Mouse (Mus musculus): ENCODE results near the gene Scube1.

The Scube1 gene

DNA sequence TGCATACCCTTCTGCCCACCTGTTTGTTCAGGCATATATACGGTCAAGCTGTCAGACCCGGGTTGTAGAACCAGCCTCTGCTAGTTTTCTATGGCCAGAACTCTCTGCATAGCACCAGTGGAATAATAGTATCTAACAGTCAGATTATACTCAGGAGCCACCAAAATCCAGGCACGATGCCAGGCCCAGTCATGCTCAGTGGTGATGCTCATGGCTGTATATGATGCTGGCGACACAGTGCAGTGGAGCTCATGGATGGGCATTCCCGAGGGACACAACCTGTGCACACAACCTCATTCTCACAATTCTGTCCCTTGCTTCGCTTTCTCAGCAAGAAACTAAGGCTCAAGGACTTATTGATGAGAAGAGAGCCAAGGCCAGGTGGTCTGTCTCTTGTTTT is 58.8 kb downstream of the Scube1 start:
- DNase-seq (ENCODE audit: low read depth, low spot score): no peak

DNA sequence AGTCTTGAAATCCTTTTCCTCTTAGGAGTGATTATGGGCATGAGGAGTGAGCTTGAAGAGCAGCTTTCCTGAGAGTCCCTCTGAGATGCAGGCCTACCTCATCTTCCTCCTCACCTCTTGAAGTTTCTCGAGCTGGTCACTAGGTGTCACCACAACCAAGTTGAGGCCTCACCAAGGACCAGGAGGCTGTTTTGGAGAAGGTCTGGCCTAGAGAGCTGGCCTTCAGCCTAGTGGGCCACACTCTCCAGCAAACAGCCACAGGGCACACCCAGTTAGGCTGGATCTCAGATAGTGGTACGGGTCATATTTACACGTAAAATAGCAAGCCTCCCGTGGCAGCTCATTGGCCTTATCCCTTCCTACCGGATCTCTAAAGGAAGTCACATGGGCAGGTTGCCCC is 60.1 kb downstream of the Scube1 start:
- peak; percentile 43 for DNase-seq (ENCODE audit: low read depth, low spot score)

DNA sequence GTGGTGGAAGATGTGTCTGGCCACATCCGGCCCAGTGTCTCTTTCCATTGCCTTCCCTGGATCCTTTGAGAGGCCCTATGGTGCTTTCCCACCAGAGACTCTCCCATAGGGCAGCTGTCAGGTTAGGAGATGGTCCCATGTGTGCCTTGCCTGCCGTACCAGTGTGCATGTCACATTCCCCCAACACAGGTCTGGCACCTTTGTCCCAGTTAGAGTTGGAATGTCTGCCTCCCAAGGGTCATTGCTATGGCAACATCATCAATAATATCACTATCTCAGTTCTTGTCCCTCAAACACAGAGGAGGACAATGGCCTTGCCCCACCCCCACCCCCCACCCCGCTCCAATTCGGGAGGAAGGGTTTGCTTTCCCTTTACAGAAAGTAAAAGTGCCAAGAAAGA is 61.8 kb downstream of the Scube1 start:
- DNase-seq (ENCODE audit: low read depth, low spot score): no peak

DNA sequence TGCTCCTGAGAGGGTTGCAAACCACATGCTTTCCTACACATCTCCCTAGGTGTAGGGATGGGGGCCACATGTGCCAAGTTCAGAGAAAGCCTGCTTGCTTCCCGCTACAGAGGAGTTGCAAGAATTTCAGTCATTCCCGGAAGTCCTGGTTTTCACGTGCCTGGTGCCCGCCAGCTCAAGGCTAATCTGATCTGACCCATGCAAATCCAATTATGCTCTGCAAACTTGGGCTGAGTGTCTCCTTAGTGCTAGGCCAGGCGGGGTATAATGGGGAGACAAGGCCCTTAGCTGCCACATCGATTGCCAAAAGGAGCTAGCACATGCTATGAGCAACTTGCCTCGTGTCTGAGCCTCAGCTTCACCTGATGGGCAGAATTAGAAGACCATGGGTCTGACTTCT is 62.7 kb downstream of the Scube1 start:
- DNase-seq (ENCODE audit: low read depth, low spot score): no peak

DNA sequence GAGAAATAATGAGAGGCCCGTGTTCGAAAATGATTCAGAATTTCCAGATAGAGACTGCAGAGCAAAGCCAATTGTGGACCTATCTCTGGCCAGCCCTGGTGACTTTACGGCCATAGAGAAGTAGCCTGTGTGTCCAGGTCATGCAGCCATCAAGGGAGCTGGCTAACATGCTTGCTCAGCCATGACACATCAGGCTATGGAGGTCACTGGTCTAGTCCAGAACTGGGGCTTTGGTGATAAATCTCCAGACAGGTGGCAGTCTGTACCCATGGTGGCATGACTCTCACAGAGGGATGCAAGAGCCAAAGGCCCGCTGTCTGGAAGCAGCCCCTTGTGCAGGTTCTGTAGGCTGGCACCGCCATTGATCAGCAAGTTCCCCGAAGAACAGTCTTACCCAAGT is 82.3 kb downstream of the Scube1 start:
- no peak for DNase-seq (ENCODE audit: low read depth, low spot score)

DNA sequence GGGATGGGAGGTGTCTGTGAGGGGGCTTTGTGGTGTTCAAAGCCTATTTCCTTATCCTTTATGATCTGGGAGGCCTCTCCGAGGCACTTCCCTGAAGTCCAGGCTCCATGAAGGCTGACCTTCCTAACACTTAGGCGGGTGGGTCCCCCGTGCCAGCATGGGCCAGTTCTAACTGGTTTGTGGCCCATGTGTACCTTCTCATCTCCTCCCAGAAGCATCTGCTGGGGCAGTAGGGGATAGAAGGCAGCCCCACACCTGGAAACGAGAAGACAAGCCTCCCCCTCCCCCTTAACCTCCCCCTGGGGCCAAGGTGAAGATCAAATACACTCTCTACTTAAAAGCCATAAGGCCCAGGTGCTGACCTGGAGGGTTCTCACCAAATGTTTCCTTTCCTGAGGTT is 84.6 kb downstream of the Scube1 start:
- no peak for DNase-seq (ENCODE audit: low read depth, low spot score)

DNA sequence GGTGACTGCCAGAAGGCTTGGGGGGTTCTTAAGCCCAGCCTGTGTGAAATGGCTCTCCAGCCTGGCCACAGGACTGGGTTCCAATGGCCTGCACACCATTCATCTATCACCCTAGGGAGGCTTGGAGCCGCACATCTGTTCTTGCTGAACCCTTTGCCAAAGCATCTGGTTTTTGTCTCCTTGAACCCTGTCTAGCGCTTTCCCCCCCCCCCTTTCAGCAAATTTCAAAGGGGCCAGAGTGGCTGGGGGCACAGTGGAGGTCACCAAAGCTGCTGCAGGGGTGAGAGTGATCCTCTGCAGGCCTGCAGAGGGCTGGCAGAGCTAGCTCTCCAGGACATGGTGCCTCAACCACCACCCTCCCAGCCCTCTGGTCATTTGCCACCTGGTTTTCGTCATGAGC is 85.7 kb downstream of the Scube1 start:
- no peak for DNase-seq (ENCODE audit: low read depth, low spot score)

DNA sequence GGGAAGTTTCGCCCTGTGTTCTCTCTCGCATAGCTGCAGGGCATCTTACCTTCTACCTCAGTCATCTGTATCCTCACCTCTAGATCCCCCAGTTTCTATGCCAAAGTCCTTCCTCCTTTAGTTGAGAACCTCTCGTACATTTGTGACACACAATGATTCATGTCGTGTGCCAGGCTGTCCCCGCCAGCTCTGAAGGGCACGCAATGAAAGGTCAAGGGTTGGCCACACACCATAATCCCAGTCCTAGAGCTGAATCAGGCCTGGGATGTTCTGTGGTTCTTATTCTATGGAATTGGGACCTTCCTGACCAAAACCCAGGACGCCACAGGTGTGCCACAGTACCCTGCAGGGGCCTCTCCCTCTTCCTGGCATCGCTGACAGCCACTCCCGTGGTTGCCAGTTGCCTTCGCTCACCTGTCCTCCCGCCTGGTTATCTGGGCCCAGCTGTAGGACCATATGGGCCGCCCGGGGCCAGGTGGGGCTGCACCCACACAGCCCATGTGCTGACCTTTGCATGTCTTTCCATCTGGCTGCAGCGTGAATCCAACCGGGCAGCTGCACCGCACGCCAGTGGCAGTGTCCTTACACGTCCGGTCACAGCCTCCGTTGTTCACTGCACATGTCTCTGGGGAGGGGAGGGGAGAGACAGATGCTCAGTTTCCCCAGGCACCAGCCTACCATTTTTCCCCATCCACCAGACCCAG is 86.5 kb downstream of the Scube1 start:
- DNase-seq (ENCODE audit: low read depth, low spot score): no peak

DNA sequence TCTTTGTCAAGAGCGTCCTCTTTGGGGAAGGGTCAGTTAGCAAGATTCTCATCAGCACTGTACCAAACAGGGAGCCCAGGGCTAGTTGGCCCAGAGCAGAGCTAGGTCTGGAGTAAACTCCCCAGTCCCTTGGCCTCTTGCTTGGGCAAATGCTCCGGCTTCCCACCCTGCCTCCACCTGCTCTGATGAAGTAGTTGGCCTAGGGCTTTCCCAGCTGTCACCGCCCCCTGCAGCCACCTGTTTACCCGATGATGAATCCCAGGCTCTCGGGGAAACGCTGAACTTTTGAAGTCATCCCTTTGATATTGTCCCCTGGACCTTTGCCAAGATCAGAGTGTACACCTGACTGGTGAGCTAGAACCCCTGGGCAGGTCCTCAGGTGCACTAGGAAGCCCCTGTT is 88.1 kb downstream of the Scube1 start:
- no peak for DNase-seq (ENCODE audit: low read depth, low spot score)

DNA sequence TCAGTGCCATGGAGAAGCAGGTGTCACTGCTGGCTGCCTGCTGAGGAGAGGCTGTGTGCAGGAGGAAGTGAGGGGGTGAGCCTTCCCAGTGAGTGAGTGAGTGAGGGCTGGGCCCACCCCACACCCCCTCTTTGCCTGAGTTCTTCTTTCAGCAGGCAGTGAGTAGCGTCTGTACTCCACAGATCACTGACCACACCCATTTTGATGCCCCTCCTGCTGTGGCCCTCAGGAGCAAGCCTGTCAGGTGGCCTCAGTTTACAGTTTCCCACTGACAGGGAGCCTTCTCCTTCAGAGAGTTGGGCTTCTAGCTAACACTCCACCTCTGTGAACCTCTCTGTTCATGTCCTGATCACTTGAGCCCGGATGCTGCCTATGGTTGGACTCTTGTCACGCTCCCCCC is 89.6 kb downstream of the Scube1 start:
- peak; percentile 60 for DNase-seq (ENCODE audit: low read depth, low spot score)

DNA sequence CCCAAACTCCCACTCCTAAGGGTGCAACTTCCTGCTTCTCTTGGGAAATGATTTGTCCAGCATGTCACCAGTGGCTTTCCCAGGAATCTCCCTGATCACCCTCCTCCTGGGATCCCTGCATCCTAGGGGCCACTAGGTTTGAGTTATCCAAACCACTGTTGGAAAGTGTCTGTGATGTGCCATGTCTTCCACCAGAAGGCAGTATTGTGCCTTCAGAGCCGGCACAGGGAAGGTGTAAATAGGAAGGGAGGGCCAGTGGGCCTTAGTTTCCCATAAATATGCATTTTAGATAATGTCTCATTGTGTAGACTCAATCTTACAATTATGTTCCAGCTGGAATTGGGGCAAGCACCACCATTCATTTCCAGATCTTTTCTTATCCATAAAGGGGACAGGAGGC is 90.7 kb downstream of the Scube1 start:
- peak; percentile 57 for DNase-seq (ENCODE audit: low read depth, low spot score)

DNA sequence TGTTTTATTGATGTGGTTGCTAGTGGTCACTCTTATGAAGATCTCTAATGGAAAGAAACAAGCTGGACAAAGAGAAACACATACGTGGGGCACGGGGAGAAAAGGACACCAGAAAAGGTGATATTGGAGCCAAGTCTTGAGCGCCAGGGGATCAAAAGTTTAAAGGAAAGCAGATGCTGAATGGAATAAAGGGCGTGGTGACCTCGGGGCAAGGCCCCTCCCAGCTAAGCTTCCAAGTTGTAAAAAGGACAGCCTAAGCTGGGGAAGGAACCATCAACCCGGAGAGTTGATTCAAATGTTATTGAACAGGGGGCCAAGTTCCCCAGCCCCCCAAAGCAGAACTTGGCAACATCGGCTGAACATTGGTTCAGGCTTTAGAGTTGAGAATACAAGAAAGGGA is 93.8 kb downstream of the Scube1 start:
- peak; percentile 81 for DNase-seq (ENCODE audit: low read depth, low spot score)

DNA sequence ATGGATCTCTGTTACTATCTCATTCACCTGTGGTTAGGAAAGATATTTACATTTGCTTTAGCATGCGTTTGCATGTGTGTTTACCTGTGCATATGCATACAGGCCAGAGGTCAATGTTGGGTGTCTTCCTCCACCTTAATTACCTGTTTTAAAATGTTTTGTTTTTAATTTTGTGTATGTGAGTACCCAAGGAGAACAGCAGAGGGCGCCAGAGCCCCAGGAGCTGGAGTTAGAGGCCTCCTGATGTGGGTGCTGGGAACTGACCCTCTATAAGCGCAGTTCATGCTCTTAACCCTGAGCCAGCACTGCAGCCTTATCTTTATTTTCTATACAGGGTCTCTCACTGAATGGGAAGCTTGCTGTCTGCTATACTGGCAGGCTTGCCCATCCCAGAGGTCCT is 95.1 kb downstream of the Scube1 start:
- peak; percentile 34 for DNase-seq (ENCODE audit: low read depth, low spot score)

DNA sequence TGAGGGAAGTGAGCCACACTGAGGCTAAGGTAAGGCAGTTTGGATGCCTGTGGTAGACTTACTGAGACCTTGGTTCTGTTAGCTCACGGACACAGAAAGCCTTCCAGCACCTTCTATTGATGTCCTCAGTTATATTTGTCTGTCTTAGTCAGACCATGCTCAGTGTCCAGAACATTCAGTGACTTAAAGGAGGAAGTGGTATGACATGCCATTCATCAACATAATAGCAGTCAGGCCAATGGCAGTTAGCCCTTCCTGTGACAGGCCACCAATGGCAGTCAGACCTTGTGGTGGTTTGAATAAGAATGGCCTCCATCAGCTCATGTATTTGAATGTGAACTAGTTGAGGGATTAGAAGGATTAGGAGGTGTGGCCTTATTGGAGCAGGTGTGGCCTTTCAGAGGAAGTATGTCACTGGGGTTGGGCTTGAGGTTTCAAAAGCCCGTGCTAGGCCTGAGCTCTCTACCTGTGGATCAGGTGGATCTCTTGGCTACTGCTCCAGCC is 98.6 kb downstream of the Scube1 start:
- peak; percentile 58 for DNase-seq (ENCODE audit: low read depth, low spot score)

DNA sequence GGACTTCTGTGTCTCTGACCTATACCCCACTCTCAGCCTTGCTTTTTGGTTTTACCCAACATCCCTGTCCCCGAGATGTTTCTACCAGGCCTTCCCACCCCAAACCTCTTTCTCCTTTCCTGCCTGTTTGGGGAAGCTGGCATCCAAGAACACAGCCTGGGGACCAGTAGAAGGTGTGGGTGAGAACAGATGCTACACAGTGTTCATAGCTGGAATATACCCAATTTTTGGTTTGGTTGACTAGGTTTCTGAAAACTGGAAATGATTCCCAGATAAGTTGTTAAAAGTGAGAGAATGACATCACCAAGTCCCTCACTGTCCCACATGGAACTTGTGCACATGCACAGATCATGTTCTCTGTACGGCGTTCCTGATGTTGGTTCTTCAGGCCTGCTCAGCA is 109.6 kb downstream of the Scube1 start:
- no peak for DNase-seq (ENCODE audit: low read depth, low spot score)

DNA sequence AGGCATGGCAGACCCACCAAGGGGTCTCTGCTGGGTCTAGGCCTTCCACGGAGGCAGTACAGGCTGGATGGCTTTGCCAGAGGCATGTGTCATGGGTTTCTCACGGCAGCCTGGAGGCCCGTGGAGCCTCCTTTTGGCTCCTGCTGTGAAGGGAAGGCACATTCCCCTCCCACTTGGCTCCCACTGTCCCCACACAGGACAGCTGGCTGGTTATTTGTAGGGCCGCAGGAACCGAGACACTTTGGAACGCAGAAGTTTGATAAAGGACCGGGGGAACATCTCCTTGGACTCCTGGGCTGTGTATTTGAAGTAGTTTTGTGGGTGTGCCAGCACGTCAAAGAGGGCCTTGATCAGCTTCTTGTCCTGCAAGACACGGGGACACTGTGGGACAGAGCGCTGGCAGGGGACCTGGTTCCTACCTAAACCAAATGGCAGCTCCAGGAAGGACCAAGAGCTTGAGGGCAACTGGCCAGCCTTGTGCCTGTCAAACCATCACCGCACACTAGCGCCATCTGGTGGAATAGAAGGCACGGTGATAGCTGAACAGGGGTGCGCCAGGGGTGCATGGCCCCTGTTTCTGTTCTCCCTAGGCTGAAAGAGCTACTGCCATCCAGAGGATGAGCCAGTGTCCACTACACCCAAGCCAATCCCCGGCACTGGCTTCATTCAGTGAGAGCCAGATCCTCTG is 117.6 kb downstream of the Scube1 start:
- DNase-seq (ENCODE audit: low read depth, low spot score): peak; percentile 73

DNA sequence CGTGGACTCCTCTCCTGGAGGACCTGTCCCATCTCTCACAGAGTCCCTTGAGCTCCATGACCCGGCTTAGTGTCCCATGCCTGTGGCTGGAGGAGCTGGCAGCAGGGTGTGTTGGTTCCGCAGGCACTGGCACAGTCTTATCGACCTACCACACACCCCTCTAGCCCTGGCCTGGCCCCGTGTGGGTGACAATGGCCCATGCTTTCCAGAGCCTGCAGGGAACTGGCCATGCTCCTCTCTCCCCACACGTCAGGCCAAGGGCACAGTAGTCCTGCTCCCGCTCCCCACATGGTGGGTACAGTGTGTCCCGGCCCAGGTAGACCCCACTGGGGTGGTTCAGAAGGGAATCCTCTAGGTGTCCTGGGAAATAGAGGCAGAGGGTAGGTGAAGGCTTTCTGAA is 118.1 kb downstream of the Scube1 start:
- DNase-seq (ENCODE audit: low read depth, low spot score): no peak

DNA sequence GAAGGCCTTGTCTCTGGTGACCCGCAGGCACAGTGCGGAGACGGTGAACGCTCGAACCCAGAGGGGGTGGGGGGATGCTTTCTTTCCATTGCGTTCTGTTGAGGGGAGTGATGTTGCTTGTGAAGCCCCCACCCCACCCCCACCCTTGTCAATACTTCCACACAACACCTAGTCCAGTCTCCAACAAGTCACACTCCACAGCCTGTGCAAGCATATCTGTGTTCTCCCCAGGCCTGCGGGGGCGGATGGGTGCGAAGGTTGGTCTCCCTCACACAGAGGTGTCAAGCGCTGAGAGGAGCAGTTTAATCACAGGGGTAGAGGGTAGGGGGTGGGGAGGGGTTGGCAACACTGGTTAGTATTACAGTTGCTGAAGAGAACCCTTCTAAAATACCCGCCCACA is 118.6 kb downstream of the Scube1 start:
- DNase-seq (ENCODE audit: low read depth, low spot score): no peak

DNA sequence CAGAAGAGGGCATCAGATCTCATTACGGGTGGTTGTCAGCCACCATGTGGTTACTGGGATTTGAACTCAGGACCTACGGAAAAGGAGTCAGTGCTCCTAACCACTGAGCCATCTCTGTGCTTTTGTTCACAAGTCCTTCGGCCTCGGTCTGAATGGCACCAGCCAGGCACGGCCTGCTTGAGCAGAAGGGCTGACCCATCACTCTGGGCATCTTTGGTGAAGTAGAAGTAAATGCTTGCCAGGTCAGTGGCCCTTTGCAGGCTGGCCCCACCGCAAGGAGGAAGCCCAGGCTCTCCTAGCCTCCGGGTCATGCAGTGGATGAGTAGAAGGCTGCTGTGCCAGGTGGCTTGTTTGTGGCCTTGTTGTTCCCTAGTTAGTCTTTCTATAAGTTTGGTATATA is 121.4 kb downstream of the Scube1 start:
- no peak for DNase-seq (ENCODE audit: low read depth, low spot score)

DNA sequence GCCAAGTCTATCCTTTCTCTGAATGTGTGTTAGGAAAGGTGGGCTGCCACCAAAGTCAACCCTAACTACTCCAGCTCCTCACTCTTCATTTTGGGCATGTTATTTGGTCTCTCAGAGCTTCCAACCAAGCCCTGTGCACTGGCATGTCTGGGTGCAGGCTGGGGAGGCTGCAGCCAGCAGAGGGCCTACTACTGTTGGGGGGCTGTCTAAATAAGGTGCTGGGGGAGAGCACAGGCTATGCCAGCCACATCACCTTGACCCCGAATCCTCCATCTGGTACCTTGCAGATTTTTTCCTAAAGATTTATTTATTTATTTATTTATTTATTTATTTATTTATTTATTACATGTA is 121.8 kb downstream of the Scube1 start:
- no peak for DNase-seq (ENCODE audit: low read depth, low spot score)

DNA sequence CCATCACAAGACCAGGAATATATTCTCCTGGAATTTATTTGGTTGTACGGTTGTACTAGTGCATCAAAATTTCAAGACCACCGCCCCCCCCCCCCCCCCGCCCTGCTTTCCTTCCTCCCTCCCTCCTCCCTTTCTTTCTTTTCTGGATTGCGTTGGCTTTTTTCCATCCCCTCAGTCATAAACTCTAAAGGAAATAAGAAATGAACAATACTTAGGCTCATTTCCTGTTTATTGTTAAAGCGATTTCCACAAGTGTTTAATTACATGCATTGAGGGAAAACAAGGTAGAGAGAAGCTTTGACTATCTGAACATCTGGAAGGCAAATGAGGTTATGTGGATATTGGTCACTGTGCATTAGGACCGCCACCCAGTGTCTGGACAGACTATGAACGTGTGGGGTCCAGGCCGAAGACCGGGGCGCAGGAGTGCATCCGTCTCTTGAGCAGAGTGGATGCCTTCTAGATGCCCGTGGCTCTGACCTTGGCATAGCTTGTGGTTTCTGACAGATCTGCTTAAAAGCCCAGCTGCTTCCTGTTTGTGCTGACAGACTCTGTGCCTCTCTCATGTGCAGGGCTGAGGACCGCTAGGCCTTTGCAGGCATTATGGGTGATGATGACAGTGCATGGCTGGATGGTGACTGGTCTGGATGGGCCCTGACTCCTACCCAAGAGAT is 122.3 kb downstream of the Scube1 start:
- no peak for DNase-seq (ENCODE audit: low read depth, low spot score)

DNA sequence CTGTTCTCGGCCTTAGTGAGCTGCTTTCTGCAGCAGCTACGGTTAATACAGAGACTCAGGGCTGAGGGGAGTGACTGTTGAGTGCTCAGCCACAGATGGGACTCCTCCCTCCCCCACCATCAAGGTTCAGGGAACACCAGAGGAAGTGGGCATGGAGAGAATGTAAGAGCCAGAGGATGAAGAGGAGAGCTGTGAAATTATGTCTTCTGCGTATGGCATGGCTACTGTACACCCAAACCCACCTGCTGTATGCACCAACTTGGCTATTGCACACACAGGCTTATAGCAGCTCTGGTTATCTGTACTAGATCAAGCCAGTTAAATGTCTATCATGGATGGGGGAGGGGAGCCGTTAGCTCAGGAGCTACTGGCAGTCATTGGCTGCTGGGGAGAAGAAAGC is 123.6 kb downstream of the Scube1 start:
- no peak for DNase-seq (ENCODE audit: low read depth, low spot score)

DNA sequence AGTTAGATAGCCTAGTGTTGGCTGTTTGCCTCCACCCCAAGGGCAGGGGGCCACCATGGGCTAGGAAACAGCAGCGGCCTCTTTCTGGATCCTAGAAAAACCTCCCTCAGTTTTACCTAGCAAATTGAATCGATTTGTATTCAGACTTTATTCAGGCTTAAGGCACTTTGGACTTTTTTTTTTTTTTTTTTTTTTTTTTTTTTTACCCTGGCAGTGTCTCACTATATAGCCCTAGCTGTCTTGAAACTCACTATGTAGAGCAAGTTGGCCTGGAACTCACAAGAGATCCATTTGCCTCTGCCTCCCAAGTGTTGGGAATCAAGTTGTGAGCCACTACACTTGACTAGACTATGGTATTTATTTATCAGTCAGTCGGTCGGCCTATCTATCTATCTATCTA is 128.0 kb downstream of the Scube1 start:
- no peak for DNase-seq (ENCODE audit: low read depth, low spot score)
